In the genomic region with DNA sequence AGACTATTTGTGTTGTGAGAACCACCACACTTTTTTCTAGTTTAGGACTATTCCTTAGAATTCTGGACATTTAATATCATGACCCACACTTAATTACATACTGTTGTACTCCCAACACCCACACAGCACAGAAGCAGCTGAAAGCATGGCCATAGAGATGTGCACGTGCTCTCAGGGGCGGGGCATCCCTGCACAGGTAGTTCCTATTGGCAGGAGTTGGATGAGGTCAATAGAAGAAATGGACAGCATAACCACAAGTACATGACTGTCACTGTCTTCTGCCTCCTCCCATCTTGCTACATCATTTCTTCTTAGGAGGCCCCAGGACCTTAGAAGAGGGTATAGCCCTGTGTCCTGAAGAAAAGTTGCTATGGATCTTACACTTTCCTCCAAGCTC, we compare ENCODE assay signal across 16 mouse cellular contexts.
"Had no signal": no experiment of that assay in that cellular context is flagged by ENCODE, and none has a peak within 500 bp of the region (broad histone marks: within the 10 kb centered on the region; RNA-seq: fewer than 3 reads in every experiment).

No protein-coding gene starts in this region.

- H3K4me3 ChIP-seq: limb, embryonic 15.5 days; liver, embryonic 12.5 days; midbrain, embryonic 12.5 days; neural tube, embryonic 15.5 days had no signal

- DNase-seq: kidney, adult 9 months; kidney, postnatal 36 days; layer of hippocampus, adult 9-11 months; layer of hippocampus, postnatal 36 days; lung, embryonic 14.5 days; lung, postnatal 10 days; right cerebral cortex, adult 18-20 months; right cerebral cortex, postnatal 25 days; thymus, postnatal 4 days had no signal

- H3K4me1 ChIP-seq: liver, embryonic 12.5 days; neural tube, embryonic 15.5 days had no signal

- ATAC-seq: liver, embryonic 12.5 days; midbrain, embryonic 16.5 days had no signal

- H3K27ac ChIP-seq: kidney, postnatal 0 days; limb, embryonic 15.5 days; liver, embryonic 12.5 days; midbrain, embryonic 12.5 days; neural tube, embryonic 15.5 days; stomach, postnatal 0 days had no signal
